Mouse (Mus musculus): ENCODE measurements at regions not wholly inside any gene's neighbourhood (a gene's known extent, or its start where the extent isn't known, plus 50 kb on each side); places are given as distances from the start of the nearest gene placed in this dataset.
"Not testable (repeated sequence)": the region's sequence is repeated elsewhere in the genome, so short reads cannot be mapped to it uniquely, and the experiment has no call there.

DNA sequence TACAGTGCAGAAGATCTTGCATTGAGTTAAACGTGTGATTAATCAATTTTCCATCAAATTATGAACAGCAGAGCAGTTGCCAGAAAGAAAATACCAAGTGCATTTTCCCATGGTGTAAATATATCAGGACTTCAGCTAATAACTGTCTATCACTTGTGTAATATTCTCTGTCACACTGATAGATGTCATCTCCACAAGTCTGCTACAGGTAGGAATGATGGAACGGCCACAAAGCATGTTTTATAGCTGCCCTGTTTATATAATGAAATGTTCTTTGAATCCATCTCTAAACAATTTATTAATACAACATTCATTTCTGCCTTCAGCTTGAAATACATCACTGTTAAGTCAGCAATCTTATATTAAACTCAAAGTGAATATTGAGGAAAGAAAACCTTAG, 272.9 kb upstream of the Zic4 start:
- TF ChIP-seq CTCF (conservative IDR thresholded peaks at IDR 0.05): no peak
- no peak overlapping the region for H3K27ac ChIP-seq
- DNase-seq (ENCODE audit: low spot score in 2 of 2): no peak
- no peak overlapping the region for H3K4me3 ChIP-seq

DNA sequence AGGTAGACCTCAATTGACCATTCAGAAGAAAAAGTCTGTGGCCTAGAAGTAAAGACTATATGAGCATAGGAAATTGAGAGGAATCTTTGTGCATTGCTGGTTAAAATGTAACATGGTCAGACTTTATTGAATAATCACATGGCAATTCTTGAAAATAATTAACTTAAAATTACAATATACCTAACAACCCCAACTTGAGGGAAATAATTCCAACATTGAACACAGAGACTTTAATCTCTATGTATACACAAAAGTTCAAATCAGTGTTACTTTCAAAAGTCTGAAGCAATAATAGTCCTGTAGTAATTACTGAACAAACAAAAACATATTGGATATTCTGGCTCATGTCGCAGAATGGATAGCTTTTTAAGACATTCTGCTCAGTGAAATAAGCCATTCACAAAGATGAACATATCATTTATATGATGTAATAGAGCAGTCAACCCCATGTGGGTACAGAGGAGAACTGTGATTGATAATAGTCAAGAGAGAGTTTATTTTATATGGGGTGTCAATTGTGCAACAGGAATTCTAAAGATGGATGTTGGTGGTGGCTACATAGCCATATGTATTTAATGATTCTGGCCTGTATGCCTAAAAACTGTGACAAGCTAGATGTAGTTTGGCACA, 270.7 kb upstream of the Zic4 start:
- DNase-seq (ENCODE audit: low spot score in 2 of 2): no peak
- Histone ChIP-seq H3K27ac (no peak overlapping the region), H3K4me3 (no peak overlapping the region)
- no peak for TF ChIP-seq CTCF (conservative IDR thresholded peaks at IDR 0.05)

DNA sequence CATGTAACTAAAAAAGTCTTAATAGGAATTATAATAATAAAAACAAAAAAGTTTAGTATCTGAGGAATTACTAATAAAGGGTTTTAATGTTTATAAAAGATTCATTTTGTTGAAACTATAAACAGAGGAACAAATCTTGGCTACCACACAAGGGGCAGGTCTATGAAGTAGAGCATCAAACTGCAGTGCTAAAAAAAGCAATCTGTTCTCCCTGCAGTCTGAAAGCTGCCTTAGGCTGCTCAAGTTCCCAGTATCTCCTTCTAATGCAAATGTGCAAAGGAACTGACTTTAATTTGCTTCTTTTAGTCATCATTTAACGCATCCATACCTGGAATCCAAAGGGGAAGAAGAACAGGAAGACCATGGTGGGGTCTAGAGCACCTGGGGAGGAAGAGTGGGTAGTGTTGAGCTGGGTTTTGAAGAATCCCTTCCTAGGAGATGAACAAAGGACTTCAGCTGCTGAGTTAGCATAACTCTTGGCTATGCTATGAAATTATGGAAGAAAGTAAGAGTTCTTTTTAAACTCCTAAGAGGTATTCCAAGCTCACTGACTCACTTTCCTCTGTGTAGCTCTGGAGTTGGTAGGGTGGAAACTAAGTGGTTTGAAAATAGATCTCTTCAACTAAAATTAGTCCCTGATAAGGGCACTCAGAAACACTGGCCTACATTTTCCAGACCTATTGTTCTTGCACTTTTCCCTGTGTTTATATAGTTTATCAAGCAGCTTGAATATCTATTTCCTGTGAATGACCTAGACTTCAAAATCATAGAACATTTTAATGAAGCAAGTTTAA, 260.4 kb upstream of the Zic4 start:
- no peak for TF ChIP-seq CTCF (conservative IDR thresholded peaks at IDR 0.05)
- Histone ChIP-seq H3K4me3 (no peak overlapping the region), H3K27ac (no peak overlapping the region)
- DNase-seq (ENCODE audit: low spot score in 2 of 2): no peak

DNA sequence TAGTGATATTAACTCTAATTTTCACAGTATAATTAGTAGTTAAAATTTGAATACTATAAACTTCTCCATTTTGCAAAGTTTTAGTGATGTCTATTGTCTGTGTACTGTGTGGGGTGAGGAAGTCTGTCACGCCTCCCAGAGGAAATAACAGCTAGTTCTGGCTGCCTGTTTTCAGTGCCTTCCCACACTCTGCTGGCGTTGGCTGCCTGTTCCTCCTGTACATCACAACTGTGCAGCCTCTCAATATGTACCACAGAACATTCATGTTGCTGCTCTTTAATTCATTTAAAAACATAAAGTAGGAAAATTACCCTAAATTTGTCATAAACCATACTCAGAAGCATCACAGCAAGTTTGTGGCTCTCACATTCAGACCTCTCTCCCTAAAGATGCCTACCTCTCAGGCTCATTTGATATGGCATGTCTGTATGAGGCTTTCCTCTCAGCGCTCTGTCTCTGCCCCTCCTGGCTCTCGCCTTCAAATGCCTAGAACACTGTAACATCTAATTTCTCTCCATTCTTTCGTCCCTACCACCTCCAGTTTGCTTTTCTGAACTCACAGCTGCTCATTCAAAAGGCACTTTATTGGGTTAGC, 239.7 kb upstream of the Zic4 start:
- 0 out of 2 replicates have a peak, but pooled peaks have one; percentile 6 for TF ChIP-seq CTCF (conservative IDR thresholded peaks at IDR 0.05)
- 0 out of 2 replicates have a peak overlapping the region, but pooled peaks have one; percentile 8 for H3K4me3 ChIP-seq
- DNase-seq (ENCODE audit: low spot score in 2 of 2): peak; percentile 20 to 60
- peak overlapping the region; percentile 62; the same call in 1 of the 2 replicates for H3K27ac ChIP-seq

DNA sequence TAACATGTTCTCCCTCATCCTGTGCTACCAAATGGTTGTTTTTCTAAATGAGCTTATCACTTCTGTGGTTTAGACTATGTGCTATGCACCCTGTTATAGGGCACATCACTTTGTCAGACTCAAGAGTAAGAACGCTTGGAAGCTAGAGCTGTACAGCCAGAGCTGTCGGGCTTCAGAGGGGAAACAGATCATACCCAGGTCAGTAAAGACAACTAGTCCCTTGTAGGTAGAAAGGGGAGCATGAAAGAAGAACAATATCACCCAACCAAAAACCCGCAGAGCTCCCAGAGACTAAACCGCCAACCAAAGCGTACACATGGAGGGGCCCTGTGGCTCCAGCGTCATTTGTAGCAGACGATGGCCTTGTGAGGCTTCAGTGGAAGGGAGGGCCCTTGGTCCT, 239.0 kb upstream of the Zic4 start:
- H3K27ac ChIP-seq: peak overlapping the region; percentile 62; the same call in 1 of the 2 replicates
- H3K4me3 ChIP-seq: 0 out of 2 replicates have a peak overlapping the region, but pooled peaks have one; percentile 8
- no peak for TF ChIP-seq CTCF (conservative IDR thresholded peaks at IDR 0.05)
- no peak for DNase-seq (ENCODE audit: low spot score in 2 of 2)

DNA sequence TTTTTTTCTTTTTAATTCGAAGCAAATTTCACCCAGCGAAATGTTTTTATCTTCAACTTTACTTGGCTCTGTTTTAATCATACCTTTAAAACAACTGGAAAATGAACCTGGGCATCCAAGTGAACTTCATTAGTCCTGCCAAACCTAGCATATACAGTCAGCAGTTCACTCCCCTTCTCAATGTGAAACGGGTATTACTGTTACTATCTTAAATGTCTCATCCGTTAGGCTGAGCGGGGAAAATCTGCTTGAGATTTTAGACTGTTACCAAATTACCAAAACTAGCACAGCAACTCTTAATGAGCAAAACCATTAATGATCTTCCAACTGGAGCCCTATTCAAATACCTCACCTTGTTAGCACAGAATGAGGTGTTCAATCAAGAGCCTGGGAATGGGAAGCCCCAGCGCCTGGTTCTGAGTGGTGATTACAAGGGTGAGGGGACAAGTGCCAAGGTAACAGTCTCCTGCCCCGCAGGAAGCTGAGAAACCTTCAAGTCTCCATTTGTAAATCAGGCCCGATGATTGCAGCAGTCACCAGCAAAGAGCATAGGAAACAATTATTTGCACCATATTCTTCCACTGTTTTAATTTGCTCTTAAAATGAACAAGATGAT, 235.5 kb upstream of the Zic4 start:
- TF ChIP-seq CTCF (conservative IDR thresholded peaks at IDR 0.05): no peak
- no peak for DNase-seq (ENCODE audit: low spot score in 2 of 2)
- Histone ChIP-seq H3K4me3 (0 out of 2 replicates have a peak overlapping the region, but pooled peaks have one; percentile 9), H3K27ac (no peak overlapping the region)

DNA sequence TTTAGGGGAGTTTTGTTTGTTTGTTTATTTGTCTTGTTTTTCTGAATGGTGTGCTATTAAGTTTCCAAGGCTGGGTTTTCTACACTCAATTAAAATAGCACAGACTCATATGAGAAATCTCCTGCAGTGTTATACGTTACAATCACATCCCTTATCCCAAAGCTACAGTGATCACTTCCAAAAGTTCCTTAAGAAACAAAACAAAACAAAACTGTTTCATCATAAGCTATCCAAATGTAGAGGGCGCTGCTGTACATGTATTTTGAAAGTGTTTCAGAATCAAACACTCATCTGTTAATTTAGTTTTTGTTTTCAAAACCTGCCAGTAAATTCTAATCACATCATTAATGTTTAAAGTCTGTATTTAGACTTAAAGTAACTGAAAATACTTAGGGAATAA, 233.7 kb upstream of the Zic4 start:
- DNase-seq (ENCODE audit: low spot score in 2 of 2); H3K27ac ChIP-seq; H3K4me3 ChIP-seq: not testable (repeated sequence)
- TF ChIP-seq CTCF (conservative IDR thresholded peaks at IDR 0.05): peak; percentile 59

DNA sequence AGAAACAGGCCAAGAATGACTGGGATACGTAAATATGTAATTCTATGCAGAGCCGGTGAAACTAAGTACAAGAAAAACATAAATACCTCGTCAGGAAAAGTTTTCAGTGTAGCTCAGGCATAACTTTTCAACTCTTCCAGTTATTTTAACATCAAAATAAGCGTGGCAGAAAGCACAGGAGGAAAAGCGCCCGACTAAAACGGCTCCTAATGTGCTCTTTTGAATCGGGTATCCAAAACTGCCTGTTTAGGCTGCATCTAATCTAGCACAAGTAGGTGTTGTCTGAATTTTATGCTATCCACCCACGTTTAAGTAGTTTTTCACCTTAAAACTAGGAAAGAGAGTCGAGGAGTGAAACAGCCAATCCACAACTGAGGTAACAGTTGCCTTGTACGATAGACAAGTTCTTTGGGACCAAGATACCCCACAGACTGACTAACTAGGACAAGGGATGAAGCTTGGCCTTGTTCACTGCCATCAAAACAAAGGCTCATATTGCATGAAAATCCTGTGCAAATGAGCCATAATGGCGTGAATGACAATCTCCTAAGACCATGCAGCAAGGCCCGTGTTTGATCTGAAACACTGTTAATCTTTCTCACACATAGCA, 232.0 kb upstream of the Zic4 start:
- no peak for TF ChIP-seq CTCF (conservative IDR thresholded peaks at IDR 0.05)
- Histone ChIP-seq H3K27ac (no peak overlapping the region), H3K4me3 (no peak overlapping the region)
- DNase-seq (ENCODE audit: low spot score in 2 of 2): no peak

DNA sequence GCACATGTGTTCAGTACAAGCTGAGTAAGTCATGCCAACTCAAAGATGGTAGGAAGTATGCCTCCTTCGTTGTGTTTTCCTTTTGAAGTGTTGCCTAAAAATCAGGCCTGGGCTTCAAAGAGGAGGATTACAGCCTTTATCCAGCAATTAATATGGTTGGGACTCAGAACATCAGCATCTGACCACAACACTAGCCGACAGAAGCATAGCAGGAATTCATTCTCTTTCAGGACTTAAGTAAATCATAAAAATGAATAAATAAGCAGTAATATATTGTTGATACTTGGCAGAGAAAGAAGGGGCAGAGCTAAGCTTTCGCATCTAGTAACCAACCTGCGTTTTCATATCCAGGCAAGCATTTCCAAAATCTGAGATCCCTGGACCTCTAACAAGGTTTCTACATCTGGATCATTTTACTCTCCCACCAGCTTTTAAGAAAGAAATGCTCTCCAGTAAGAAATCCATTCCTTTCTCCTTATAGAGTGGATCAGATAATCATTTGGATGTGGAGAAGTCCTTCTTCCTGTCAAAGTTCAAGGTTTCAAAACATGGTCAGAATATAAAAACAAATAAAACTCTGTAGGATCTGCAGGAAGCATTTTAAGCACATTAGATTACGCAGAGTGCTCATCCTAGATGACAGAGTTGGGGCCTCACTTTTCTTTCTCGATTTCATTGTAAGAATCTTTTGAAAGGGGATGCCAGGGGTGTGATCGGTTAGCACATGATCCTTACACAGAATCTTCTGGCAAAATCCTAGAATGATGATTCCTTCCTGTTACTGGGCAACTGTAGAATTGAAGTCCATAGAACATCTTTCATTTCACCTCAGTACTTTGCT, 230.6 kb upstream of the Zic4 start:
- DNase-seq (ENCODE audit: low spot score in 2 of 2): no peak
- TF ChIP-seq CTCF (conservative IDR thresholded peaks at IDR 0.05): no peak
- no peak overlapping the region for H3K4me3 ChIP-seq
- peak overlapping the region; percentile 24; the same call in 1 of the 2 replicates for H3K27ac ChIP-seq

DNA sequence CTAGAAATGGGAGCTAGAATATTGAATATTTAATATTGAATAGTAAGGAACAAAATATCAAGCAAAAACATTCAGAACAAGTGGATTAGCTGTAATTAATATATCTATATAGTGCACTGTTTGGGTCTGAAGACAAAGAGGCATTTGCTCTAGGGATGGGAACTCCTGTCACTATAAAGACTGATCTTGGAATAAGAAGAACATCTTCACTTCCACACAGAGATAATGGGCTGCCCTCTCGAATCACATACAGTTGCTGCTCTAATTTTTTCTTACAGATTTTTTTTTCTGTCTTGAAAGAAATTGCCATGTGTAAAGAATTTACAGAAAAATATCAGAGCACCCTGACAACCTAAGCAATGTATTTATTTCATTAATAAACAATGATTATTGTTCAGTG, 229.7 kb upstream of the Zic4 start:
- Histone ChIP-seq H3K27ac (no peak overlapping the region), H3K4me3 (no peak overlapping the region)
- DNase-seq (ENCODE audit: low spot score in 2 of 2): no peak
- no peak for TF ChIP-seq CTCF (conservative IDR thresholded peaks at IDR 0.05)

DNA sequence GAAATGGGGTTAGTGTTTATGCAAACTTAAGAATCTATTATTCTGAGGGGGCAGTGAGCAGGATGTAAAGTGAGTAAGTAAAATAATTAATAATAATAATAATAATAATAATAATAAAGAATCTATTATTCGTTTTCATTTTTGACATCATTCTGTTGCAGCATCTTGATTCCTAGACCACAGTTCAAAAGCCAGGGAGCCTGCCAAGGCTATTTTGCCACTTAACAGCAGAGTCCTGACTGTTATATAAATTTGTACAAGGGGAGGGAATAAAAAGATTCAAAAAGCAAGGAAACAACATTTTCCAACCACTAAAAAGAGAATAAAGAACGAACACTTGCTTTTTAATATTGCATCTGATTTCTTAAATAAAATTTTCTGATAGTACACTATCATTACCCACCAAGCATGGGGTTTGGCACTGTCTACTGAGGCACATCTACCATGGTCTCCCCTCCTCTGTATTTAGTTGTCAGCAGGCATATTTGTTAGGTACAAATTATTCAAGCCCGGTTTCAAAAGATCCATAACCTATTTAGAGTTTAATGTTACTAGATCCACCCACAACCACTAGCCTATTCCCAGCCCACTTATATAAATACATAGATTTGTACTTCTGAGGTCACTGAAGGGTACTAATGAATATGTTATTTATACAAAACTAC, 228.8 kb upstream of the Zic4 start:
- Histone ChIP-seq H3K27ac (no peak overlapping the region), H3K4me3 (no peak overlapping the region)
- DNase-seq (ENCODE audit: low spot score in 2 of 2): no peak
- no peak for TF ChIP-seq CTCF (conservative IDR thresholded peaks at IDR 0.05)

Data from layer of hippocampus, adult 2 months (tissue).